In genomic region chrX:53046911-53047310, GRCm38 (mm10) we compare ENCODE assay signal across 14 mouse cellular contexts.
"Had no signal": no experiment of that assay in that cellular context is flagged by ENCODE, and none has a peak within 500 bp of the region (broad histone marks: within the 10 kb centered on the region; RNA-seq: fewer than 3 reads in every experiment).

No protein-coding gene starts in this region.

- H3K27ac ChIP-seq: left cerebral cortex, adult 2 months; limb, embryonic 10.5 days; liver, embryonic 13.5 days; macrophage; midbrain, embryonic 15.5 days; neural tube, embryonic 12.5 days had no signal

- H3K27me3 ChIP-seq: intestine, embryonic 15.5 days; liver, embryonic 13.5 days; midbrain, embryonic 15.5 days; neural tube, embryonic 12.5 days had no signal

- H3K9me3 ChIP-seq: intestine, embryonic 15.5 days; limb, embryonic 10.5 days; liver, embryonic 13.5 days; megakaryocyte, embryonic 14.5 days; midbrain, embryonic 15.5 days; neural tube, embryonic 12.5 days had no signal

- DNase-seq: kidney, adult 18-20 months; kidney, postnatal 25 days; liver, embryonic 13.5 days; liver, postnatal 0 days; thymus, adult 2 months; thymus, postnatal 25 days had no signal

- H3K36me3 ChIP-seq: intestine, embryonic 15.5 days; limb, embryonic 10.5 days; liver, embryonic 13.5 days; midbrain, embryonic 15.5 days; neural tube, embryonic 12.5 days had no signal

- H3K4me2 ChIP-seq: intestine, embryonic 15.5 days; liver, embryonic 13.5 days; midbrain, embryonic 11.5 days; midbrain, embryonic 15.5 days; neural tube, embryonic 12.5 days had no signal

- H3K4me3 ChIP-seq: intestine, embryonic 15.5 days; left cerebral cortex, adult 2 months; limb, embryonic 10.5 days; liver, embryonic 13.5 days; megakaryocyte, embryonic 14.5 days; midbrain, embryonic 15.5 days; neural tube, embryonic 12.5 days had no signal

- H3K9ac ChIP-seq: intestine, embryonic 15.5 days; liver, embryonic 13.5 days; liver, postnatal 0 days; midbrain, embryonic 15.5 days; neural tube, embryonic 12.5 days had no signal

- H3K4me1 ChIP-seq: intestine, embryonic 15.5 days; midbrain, embryonic 15.5 days; neural tube, embryonic 12.5 days had no signal

- ATAC-seq: intestine, embryonic 15.5 days; liver, postnatal 0 days; midbrain, embryonic 15.5 days had no signal
